Mouse (Mus musculus) megakaryocyte, embryonic 14.5 days (primary cell): Measurements from ENCODE around the gene Gm13288.
"Not testable (repeated sequence)": the region's sequence is repeated elsewhere in the genome, so short reads cannot be mapped to it uniquely, and the experiment has no call there.

Source experiments
- FLI1 ChIP-seq: IDR thresholded peaks from 2 replicates; pipeline ENCODE4 v1.6.1; 2012; ENCODE audit warnings: low read length, inconsistent platforms, mixed read lengths
- GATA1 ChIP-seq: IDR thresholded peaks from 3 replicates; pipeline ENCODE4 v1.6.1; 2012; ENCODE audit warnings: mixed read lengths, low read length, inconsistent platforms, borderline replicate concordance

DNA sequence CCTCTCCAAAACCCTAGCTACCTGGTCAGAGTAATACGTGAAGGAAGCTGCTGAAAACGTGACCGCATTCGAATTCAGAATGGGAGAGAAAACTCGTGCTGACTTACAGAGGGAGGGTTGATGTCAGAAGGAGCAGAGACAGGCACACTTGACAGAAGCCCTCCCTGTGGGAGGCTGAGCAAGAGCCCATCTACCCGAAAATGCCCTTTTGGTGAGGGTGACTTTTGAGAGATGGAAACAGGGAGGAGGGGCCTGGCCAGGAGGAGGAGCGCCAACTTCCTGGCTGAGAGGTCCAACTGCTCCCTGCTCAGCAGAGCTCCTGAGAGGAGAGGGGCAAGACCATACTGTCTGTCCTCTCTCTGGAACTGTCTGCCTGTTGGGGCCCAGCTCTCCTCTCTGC, 6.0 kb upstream of the Gm13288 start, which contains the start of gene Gm13285:
- TF ChIP-seq GATA1, FLI1: not testable (repeated sequence)
